Mouse (Mus musculus) cerebellum, adult (tissue): ENCODE measurements around the gene Thoc5.

ENCODE experiments used
- ATAC-seq: cut with Nextera tagmentation; 2 replicates; pipeline ENCODE4 v1.9.2; 2017; ENCODE audit warnings: mild to moderate bottlenecking, moderate library complexity, mixed read lengths; ENCODE audit not compliant: insufficient number of reproducible peaks, low FRiP score, low TSS enrichment

Thoc5 gene

GRCm38 (mm10) chr11:4894848-4895816, at the start of gene Thoc5:
TSS of gene Thoc5 (plus strand) at chr11:4895320.
- peak; percentile 92 for ATAC-seq

- ATAC-seq, result no peak; the same call in 1 of the 2 replicates
Observed at GRCm38 (mm10) chr11:4848483-4849248, 46.5 kb upstream of the Thoc5 start.

DNA sequence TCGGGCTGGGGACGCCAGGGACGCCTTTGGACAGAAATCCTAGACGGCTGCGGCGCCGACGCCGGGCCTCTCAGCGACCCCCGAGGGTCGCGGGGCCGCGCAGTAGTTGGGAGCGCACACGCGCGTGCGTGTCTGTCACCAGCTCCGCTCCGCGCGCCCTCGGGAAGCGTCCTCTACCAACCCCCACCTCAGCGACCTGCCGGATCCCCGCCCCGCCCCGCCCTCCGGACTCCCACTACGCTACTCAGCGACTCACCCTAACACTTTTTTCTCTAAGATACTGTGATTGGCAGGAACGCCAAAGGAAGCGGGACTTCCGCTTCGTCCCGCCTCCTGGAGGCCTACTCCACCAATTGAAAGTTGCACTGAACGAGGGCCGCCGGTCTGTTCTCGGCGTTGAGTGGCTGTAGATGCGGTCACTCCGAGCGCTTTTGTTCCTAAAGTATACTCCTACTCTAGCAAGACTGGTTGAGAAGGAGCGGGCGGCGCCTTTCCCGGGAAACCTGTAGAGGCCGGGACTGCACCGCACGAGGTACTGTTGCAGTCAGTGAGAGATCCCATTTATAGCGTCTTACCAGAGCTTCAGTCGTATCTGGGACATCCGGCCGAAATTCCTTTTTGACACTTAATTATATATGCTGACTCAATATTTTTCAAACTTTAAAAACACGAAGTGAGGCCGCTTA, 45.7 kb upstream of the Thoc5 start, which contains the start of gene Nf2:
Nf2 (minus strand) TSS at position 279 of the 686 bp plus-strand sequence.
- peak; percentile 100 for ATAC-seq

- ATAC-seq, result no peak
Observed at GRCm38 (mm10) chr11:4850404-4850803, 44.7 kb upstream of the Thoc5 start.

DNA sequence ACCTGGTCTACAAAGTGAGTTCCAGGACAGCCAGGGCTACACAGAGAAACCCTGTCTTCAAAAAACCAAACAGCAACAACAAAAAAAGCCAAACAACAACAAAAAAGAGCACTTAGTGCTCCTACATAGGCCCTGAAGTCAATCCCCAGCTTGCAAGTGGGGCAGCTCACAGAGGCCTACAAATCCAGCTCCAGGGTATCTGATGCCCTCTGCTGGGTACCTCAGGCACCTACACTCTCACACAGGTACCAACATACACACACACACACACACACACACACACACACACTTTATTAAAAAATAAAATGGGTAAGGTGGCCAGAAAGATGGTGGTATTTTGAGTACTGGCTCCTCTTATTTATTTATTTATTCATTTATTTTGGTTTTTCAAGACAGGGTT, 42.1 kb upstream of the Thoc5 start:
- ATAC-seq, result no peak

GRCm38 (mm10) chr11:4854181-4854580, 40.9 kb upstream of the Thoc5 start:
- no peak for ATAC-seq

DNA sequence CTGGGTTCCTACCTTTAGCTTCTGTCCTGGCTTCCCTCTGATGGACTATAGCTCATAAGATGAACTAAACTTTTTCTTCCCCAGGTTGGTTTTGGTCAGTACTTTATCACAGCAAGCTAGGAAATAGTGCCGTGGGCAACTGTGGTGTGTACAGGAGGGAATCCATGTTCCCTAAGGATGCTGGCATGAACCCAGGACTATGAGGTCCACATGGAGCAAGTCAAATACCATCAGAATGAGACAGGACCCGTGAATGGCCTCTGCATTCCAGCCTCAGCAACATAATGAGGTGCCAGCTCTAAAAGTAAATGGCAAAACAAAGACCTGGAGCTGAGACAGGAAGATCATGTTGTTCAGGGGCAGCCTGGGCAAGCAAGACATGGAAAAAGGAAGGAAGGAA, 36.7 kb upstream of the Thoc5 start:
- ATAC-seq, result no peak

- no peak for ATAC-seq
Observed at GRCm38 (mm10) chr11:4860986-4861385, 34.1 kb upstream of the Thoc5 start.

DNA sequence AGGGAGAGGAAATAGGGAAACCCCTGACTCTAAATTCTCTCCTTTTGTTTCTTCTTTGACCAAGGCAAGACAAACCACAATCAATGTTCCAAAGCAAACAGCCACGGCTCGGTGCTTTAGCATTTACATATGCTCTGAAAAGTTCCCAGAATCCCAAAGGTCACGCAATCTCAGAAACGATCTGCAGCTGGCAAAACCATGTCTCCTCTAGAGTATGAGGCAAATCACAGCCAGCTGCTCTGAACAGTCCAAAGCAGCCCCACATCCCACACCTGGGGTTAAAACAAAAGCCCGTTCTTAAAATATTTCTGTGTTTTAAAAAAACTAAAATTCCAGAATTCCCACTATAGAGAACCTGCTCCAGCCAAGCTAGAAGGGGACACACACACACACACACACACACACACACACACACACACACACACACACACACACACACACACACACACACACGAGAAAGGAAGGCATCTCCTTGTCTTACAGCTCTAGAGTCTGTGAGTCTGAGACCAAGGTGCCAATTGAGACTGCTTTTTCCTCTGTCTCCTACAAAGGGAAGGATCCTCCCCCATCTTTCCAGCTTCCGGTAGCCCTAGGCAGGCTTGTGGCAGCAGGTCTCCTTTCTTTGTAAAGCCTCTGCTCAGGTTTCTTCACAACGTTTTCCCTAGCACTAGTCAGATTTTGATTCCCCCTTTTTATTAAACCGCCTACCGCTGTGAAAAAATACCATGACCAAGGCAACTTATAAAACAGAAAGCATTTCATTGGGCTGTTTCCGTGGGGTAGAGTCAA, 33.1 kb upstream of the Thoc5 start:
- no peak for ATAC-seq

GRCm38 (mm10) chr11:4862730-4863129, 32.4 kb upstream of the Thoc5 start:
- ATAC-seq, result no peak

DNA sequence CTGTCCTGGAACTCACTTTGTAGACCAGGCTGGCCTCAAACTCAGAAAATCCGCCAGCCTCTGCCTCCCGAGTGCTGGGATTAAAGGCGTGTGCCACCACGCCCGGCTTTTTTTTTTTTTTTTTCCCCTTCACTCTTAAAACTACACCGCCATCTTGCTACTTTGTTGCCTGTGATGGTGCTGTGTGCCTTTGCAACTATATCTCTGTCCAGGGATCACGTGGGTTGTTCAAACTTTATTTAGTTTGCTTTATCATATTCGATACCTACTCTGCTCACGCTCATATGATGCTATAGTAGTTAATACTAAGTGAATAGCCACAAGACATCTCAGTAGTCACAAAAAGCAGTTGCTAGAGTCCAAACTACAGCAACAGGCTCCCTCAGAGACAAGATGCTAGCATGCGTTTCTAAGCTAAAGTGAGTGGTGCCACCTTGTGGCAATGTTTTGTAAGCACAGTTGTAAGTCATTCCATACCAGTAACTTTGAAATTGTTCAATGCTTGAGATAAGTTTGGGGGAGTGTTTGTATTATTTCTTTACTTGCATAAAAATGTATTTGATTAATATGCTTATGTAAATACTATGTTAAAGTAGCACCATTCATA, 29.4 kb upstream of the Thoc5 start:
- ATAC-seq, result no peak; the same call in 1 of the 2 replicates

- ATAC-seq, result peak; percentile 83; the same call in 1 of the 2 replicates
Observed at GRCm38 (mm10) chr11:4873755-4874475, 21.2 kb upstream of the Thoc5 start, which contains the start of gene Nipsnap1. TSS of gene Nipsnap1 (plus strand) at chr11:4873951.

DNA sequence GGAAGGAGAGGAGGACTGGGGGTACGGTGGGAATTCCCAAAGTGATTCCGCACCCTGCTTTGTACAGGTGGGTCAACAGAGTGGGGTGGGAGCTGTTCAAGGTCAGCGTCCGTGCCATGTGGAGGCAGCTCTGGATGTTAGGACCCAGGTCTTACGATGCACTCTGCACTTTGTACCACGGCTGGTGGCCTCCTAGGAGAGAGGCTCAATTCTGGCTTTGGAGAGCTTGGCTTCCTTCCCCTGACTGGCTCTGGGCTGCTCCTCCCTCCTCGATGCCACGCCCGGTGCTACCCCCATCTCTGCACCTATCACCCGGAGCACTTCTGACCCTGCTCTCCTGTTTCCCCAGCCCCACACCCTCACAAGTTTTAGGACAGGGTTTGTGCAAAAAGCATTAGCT, 20.6 kb upstream of the Thoc5 start:
- no peak; the same call in 1 of the 2 replicates for ATAC-seq

DNA sequence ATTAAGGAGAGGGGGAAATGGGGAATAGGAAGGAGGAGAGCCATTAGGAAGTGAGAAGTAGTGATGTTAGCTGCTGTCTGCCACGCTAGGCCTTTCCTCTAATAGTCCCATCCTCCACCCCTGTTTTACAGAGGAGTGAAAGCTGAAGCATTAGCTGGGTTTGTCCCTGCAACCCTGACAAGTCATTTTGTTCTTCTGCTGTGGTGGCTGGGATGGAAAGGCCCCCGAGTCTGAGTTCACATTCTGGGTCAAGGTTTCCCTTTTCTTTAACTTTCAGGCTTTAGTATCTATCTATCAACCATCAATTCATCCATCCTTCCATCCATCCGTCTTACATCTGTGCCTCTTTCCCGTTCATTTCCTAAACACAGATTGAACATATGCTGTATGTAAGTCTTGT, 14.0 kb upstream of the Thoc5 start:
- no peak for ATAC-seq

DNA sequence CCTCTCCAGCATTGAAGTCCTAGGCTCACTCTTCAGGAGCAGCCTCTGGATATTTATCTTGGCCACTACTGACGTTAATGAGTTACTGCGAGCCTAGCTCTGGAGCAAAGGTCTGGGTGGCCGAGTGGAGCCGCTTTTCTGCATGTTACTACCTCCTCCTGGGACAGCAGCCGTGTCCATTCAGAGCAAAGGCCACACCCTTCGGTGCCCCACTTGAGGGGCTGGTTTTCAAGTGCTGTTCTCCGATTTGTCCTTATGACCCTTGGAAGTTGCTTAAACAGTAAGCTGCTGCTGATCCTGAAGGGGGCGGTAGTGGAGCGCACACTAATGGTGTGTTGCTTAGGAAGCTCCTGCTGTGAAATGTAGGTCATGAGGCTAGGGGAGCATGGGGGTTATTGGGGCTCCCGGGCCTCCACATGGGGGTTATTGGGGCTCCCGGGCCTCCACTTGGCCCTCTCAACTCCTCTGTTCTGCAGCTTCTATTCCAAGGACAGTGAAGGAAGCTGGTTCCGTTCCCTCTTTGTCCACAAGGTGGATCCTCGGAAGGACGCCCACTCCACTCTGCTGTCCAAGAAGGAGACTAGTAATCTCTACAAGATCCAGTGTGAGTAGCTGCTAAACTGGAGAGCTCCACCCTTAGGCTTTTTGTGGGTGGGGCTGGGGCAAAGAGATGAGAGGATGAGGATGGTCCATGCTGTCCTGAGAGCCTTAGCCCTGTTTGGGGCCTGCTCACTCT, 12.1 kb upstream of the Thoc5 start:
- ATAC-seq, result no peak

- ATAC-seq, result no peak
Observed at GRCm38 (mm10) chr11:4885385-4885903, 9.7 kb upstream of the Thoc5 start.

DNA sequence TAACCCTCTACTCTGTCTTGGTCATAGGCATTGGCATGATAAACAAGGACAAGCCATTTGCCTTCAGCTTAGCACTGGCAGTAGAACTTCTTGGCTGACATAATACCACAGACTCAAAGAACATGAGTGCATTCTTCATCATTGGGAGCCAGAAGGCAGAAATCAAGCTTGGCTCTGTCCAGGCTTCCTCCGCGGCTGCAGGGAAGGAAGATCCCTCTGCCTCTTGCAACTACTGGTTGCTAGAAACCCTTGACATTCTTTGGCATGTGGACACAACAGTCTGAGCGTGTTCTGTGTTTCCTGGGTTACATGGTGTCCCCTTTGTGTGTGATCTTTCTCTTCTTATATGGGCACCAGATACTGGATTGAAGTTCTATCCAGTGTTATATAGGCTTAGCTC, 8.1 kb upstream of the Thoc5 start:
- no peak for ATAC-seq

- no peak for ATAC-seq
Observed at GRCm38 (mm10) chr11:4900437-4900836, 5.3 kb downstream of the Thoc5 start.
